Mouse (Mus musculus) neural tube, embryonic 13.5 days (tissue): ENCODE data around the gene Vnn1. TPM values are rescaled to one million over a fixed set of nuclear protein-coding genes. Genes with fewer than 3 reads are reported as not detected.

Experiments
- ATAC-seq: fragments of 200-750 bp; cut with Nextera tagmentation; 2 replicates; pipeline ENCODE4 v1.8.0; 2017; ENCODE audit warnings: low read depth, mild to moderate bottlenecking, moderate TSS enrichment, moderate library complexity
- H3K27ac ChIP-seq: fragments of 300-500 bp; sonication (generic); replicated peaks from 2 replicates; pipeline ENCODE4 v1.5.1; 2015; ENCODE audit warnings: moderate library complexity, mild to moderate bottlenecking, inconsistent platforms
- H3K27me3 ChIP-seq: fragments of 300-500 bp; sonication (generic); 2 replicates; pipeline ENCODE4 v1.6.1; 2015; ENCODE audit warnings: mild to moderate bottlenecking, inconsistent platforms
- H3K36me3 ChIP-seq: fragments of 300-500 bp; sonication (generic); 2 replicates; pipeline ENCODE4 v1.6.1; 2015; ENCODE audit warnings: mild to moderate bottlenecking, inconsistent platforms
- H3K4me1 ChIP-seq: fragments of 300-500 bp; sonication (generic); replicated peaks from 2 replicates; pipeline ENCODE4 v1.6.1; 2015; ENCODE audit warnings: inconsistent platforms
- H3K4me2 ChIP-seq: fragments of 300-500 bp; sonication (generic); 2 replicates; pipeline ENCODE4 v1.6.1; 2015; ENCODE audit warnings: inconsistent platforms, mild to moderate bottlenecking, moderate library complexity
- H3K4me3 ChIP-seq: fragments of 300-500 bp; sonication (generic); 2 replicates; pipeline ENCODE4 v1.5.1; 2015; ENCODE audit warnings: mild to moderate bottlenecking, inconsistent platforms
- H3K9ac ChIP-seq: fragments of 300-500 bp; sonication (generic); 2 replicates; pipeline ENCODE4 v1.6.1; 2015; ENCODE audit warnings: moderate library complexity, mild to moderate bottlenecking, inconsistent platforms
- H3K9me3 ChIP-seq: fragments of 300-500 bp; sonication (generic); 2 replicates; pipeline ENCODE4 v1.6.1; 2016; ENCODE audit warnings: inconsistent platforms
- WGBS: fragments of 180-500 bp; shearing (Covaris S2); methylation state at CpG from one replicate; pipeline ENCODE4 v1.1.7; 2015; 5-methylcytosine and 5-hydroxymethylcytosine counted together
- polyA plus RNA-seq: library from polyadenylated mRNA; unstranded; fragments of >200 nt; fragmentation: Nextera tagmentation; extraction: Ambion mirVana; gene quantifications from 2 replicates; pipeline ENCODE4 v1.2.1, GENCODE M21; 2015

The Vnn1 gene
- 0.12 TPM in 1 of 2 replicates, not detected in the other for polyA plus RNA-seq

GRCm38 (mm10) chr10:23894601-23895349 is at the start of gene Vnn1:
Gene Vnn1, plus strand, starts transcription at chr10:23894688.
- Histone ChIP-seq H3K4me2 (peak within 1 kb of the TSS; percentile 43), H3K27me3 (no peaks in the 10 kb centered on the region), H3K9me3 (no peaks in the 10 kb centered on the region), H3K9ac (no peak within 1 kb of the TSS), H3K27ac (no peak within 1 kb of the TSS), H3K36me3 (no peaks in the 10 kb centered on the region), H3K4me3 (peak within 1 kb of the TSS; percentile 11), H3K4me1 (peaks cover 6% of the 10 kb centered on the region; the same call in 1 of the 2 replicates)
- 34% methylated on average over 21 of the region's 21 CpGs for WGBS
- no peak for ATAC-seq

- no peak within 1 kb of the TSS for H3K27ac ChIP-seq
- no peaks in the 10 kb centered on the region for H3K4me1 ChIP-seq
- 89% methylated on average over 4 of the region's 4 CpGs for WGBS
- H3K4me3 ChIP-seq = no peak within 1 kb of the TSS
- no peak for ATAC-seq
- no peak within 1 kb of the TSS for H3K4me2 ChIP-seq
- no peaks in the 10 kb centered on the region for H3K36me3 ChIP-seq
- no peaks in the 10 kb centered on the region for H3K27me3 ChIP-seq
- no peak within 1 kb of the TSS for H3K9ac ChIP-seq
- no peaks in the 10 kb centered on the region for H3K9me3 ChIP-seq
Observed at GRCm38 (mm10) chr10:23851228-23851912, 43.1 kb upstream of the Vnn1 start, which contains the start of gene Vnn3. Gene Vnn3, plus strand, starts transcription at chr10:23851462.

GRCm38 (mm10) chr10:23852096-23852495 is 42.4 kb upstream of the Vnn1 start:
- Histone ChIP-seq H3K4me2 (no peak overlapping the region), H3K27ac (no peak overlapping the region), H3K36me3 (no peaks in the 10 kb centered on the region), H3K4me1 (no peaks in the 10 kb centered on the region), H3K4me3 (no peak overlapping the region), H3K9ac (no peak overlapping the region), H3K9me3 (no peaks in the 10 kb centered on the region), H3K27me3 (no peaks in the 10 kb centered on the region)
- no peak for ATAC-seq
- 85% methylated on average over 2 of the region's 2 CpGs for WGBS

GRCm38 (mm10) chr10:23864362-23865312 is 29.9 kb upstream of the Vnn1 start:
- Histone ChIP-seq H3K9ac (no peak overlapping the region), H3K4me3 (no peak overlapping the region), H3K4me1 (no peaks in the 10 kb centered on the region), H3K36me3 (no peaks in the 10 kb centered on the region), H3K27me3 (no peaks in the 10 kb centered on the region), H3K4me2 (no peak overlapping the region), H3K9me3 (peaks cover 7% of the 10 kb centered on the region; the same call in 1 of the 2 replicates), H3K27ac (no peak overlapping the region)
- WGBS = 67% methylated on average over 9 of the region's 9 CpGs
- ATAC-seq = no peak

GRCm38 (mm10) chr10:23880695-23881094 is 13.8 kb upstream of the Vnn1 start:
- Histone ChIP-seq H3K9ac (no peak overlapping the region), H3K27ac (no peak overlapping the region), H3K4me1 (no peaks in the 10 kb centered on the region), H3K4me3 (no peak overlapping the region), H3K9me3 (no peaks in the 10 kb centered on the region), H3K27me3 (no peaks in the 10 kb centered on the region), H3K4me2 (no peak overlapping the region), H3K36me3 (no peaks in the 10 kb centered on the region)
- WGBS = 88% methylated on average over 6 of the region's 6 CpGs
- no peak for ATAC-seq

GRCm38 (mm10) chr10:23884910-23885309 is 9.6 kb upstream of the Vnn1 start:
- H3K27ac ChIP-seq = no peak overlapping the region
- H3K9me3 ChIP-seq = no peaks in the 10 kb centered on the region
- H3K36me3 ChIP-seq = no peaks in the 10 kb centered on the region
- WGBS = 97% methylated on average over 1 of the region's 1 CpGs
- no peak for ATAC-seq
- H3K4me3 ChIP-seq = no peak overlapping the region
- no peaks in the 10 kb centered on the region for H3K4me1 ChIP-seq
- H3K4me2 ChIP-seq = no peak overlapping the region
- H3K27me3 ChIP-seq = no peaks in the 10 kb centered on the region
- no peak overlapping the region for H3K9ac ChIP-seq

GRCm38 (mm10) chr10:23886060-23886459 is 8.4 kb upstream of the Vnn1 start:
- Histone ChIP-seq H3K4me2 (no peak overlapping the region), H3K27ac (no peak overlapping the region), H3K27me3 (no peaks in the 10 kb centered on the region), H3K36me3 (no peaks in the 10 kb centered on the region), H3K9ac (no peak overlapping the region), H3K4me3 (no peak overlapping the region), H3K9me3 (no peaks in the 10 kb centered on the region), H3K4me1 (no peaks in the 10 kb centered on the region)
- 87% methylated on average over 3 of the region's 3 CpGs for WGBS
- no peak for ATAC-seq

- H3K4me3 ChIP-seq = no peak overlapping the region
- peaks cover 6% of the 10 kb centered on the region; the same call in 1 of the 2 replicates for H3K4me1 ChIP-seq
- no peaks in the 10 kb centered on the region for H3K36me3 ChIP-seq
- no peak overlapping the region for H3K4me2 ChIP-seq
- 88% methylated on average over 1 of the region's 1 CpGs for WGBS
- no peak overlapping the region for H3K9ac ChIP-seq
- H3K27ac ChIP-seq = no peak overlapping the region
- no peaks in the 10 kb centered on the region for H3K27me3 ChIP-seq
- H3K9me3 ChIP-seq = no peaks in the 10 kb centered on the region
- ATAC-seq = no peak
Observed at GRCm38 (mm10) chr10:23892987-23893386, 1.5 kb upstream of the Vnn1 start.

DNA sequence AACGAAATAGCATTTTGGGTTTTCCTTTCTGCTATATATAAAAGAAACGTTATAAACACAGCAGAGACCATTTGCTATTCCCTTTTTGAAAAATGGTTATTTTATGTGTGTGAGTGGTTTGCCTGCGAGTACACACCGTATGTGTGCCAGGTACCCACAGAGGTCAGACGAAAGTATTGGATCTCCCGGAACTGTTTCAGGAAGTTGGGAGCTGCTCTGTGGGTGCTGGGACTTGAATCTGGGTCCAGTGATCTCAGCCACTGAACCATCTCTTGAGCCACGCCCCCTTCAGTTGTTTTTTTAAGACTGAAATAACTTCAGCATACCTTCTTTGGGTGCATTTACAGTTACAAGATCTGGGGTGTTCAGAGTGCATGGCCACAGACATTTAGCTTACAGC is 888 bp downstream of the Vnn1 start:
- Histone ChIP-seq H3K4me2 (0 out of 2 replicates have a peak overlapping the region, but pooled peaks have one; percentile 43), H3K4me1 (peaks cover 6% of the 10 kb centered on the region; the same call in 1 of the 2 replicates), H3K36me3 (no peaks in the 10 kb centered on the region), H3K4me3 (no peak overlapping the region), H3K27me3 (no peaks in the 10 kb centered on the region), H3K27ac (no peak overlapping the region), H3K9ac (no peak overlapping the region), H3K9me3 (no peaks in the 10 kb centered on the region)
- no peak for ATAC-seq
- 82% methylated on average over 7 of the region's 7 CpGs for WGBS

DNA sequence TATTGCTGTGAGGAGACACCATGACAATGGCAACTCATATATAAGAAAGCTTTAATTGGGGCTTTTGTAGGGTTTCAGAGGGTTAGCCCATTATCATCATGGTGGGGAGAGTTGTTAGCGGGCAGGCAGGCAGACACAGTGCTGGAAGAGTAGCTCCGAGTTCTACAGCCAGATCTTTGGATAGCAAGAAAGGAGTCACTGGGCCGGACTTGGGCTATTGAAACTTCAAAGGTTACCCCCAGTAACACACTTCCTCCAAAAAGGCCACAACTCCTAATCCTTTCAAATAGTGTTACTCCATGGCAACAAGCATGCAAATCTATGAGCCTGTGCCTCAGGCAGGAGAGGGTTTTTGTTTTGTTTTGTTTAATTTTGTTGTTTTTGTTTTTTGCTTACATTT is 6.6 kb downstream of the Vnn1 start:
- Histone ChIP-seq H3K9ac (no peak overlapping the region), H3K4me2 (no peak overlapping the region), H3K36me3 (no peaks in the 10 kb centered on the region), H3K27me3 (no peaks in the 10 kb centered on the region), H3K9me3 (no peaks in the 10 kb centered on the region), H3K27ac (no peak overlapping the region), H3K4me1 (no peaks in the 10 kb centered on the region), H3K4me3 (no peak overlapping the region)
- no peak for ATAC-seq
- 48% methylated on average over 3 of the region's 3 CpGs for WGBS

DNA sequence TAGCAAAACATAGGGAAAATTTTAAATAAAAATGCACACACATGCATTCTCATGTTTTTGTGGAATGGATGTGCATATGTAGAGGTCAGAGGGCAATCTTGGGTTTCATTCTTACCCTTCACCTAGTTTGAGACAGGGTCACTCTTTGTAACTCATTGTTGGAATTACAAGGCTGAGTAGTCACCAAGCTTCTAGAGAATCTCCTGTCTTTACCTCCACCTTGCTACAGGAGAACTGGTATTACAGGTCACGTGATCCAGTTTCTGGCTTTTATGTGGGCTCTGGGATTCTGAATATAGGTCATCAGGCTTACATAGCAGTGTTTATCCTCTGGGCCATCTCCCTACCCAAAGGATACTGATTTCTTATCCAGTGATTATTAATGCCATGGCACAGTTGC is 11.2 kb downstream of the Vnn1 start:
- Histone ChIP-seq H3K4me3 (no peak overlapping the region), H3K36me3 (no peaks in the 10 kb centered on the region), H3K27me3 (no peaks in the 10 kb centered on the region), H3K4me2 (no peak overlapping the region), H3K9ac (no peak overlapping the region), H3K9me3 (no peaks in the 10 kb centered on the region), H3K27ac (no peak overlapping the region), H3K4me1 (no peaks in the 10 kb centered on the region)
- ATAC-seq = no peak
- WGBS = 88% methylated on average over 1 of the region's 1 CpGs

DNA sequence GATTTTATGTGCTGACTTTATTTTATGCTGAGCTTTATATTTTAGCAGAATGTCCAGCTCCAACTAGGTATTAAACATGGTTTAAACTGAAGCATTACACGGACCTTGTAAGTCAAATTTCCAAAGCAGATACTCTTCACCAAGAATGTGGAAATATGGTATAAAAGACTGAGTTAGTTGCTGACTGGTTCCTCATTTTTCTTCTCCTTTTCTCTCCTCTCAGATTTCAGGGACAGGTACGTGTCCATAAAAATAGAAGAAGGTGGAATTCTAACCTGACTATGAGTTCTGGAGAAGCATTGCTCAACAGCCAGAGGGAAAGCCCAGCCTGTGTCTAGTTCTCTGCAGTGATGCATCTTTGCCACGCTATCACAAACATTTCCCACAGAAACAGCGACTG is 25.6 kb downstream of the Vnn1 start, which contains the start of gene Taar1:
Gene Taar1, plus strand, starts transcription at position 301 of the 400 bp plus-strand sequence.
- H3K9ac ChIP-seq = no peak within 1 kb of the TSS
- no peak within 1 kb of the TSS for H3K4me3 ChIP-seq
- ATAC-seq = no peak
- no peaks in the 10 kb centered on the region for H3K9me3 ChIP-seq
- 89% methylated on average over 4 of the region's 4 CpGs for WGBS
- no peaks in the 10 kb centered on the region for H3K4me1 ChIP-seq
- no peaks in the 10 kb centered on the region for H3K27me3 ChIP-seq
- no peak within 1 kb of the TSS for H3K4me2 ChIP-seq
- no peaks in the 10 kb centered on the region for H3K36me3 ChIP-seq
- H3K27ac ChIP-seq = no peak within 1 kb of the TSS
